Mouse (Mus musculus): ENCODE measurements around the gene Kctd15. TPM values are rescaled to one million over a fixed set of nuclear protein-coding genes. Genes with fewer than 3 reads are reported as not detected.

Kctd15 gene
- polyA plus RNA-seq, 1 experiment from 2014 or later: 11.3 TPM

- H3K27me3 ChIP-seq (ENCODE audit: control insufficient read depth, insufficient read depth, low read length): no peaks in the 10 kb centered on the region
- H3K36me3 ChIP-seq (ENCODE audit: control insufficient read depth, insufficient read depth, low read length): no peaks in the 10 kb centered on the region
- no peaks in the 10 kb centered on the region for H3K4me1 ChIP-seq (ENCODE audit: control insufficient read depth, insufficient read depth, low read length)
- H3K4me3 ChIP-seq (ENCODE audit: low read depth, low read length): no peak overlapping the region
- H3K4me2 ChIP-seq (replicated peaks; ENCODE audit: low read depth, low read length): no peak overlapping the region
- H3K27ac ChIP-seq (ENCODE audit: low read length): no peak overlapping the region
- WGBS: 79% methylated on average over 5 of the region's 6 CpGs
- no peaks in the 10 kb centered on the region for H3K9me3 ChIP-seq (ENCODE audit: control insufficient read depth, low read depth, low read length)
- no peak for ATAC-seq (ENCODE audit: insufficient number of reproducible peaks, insufficient read depth, low FRiP score, low read depth)
- H3K9ac ChIP-seq (replicated peaks; ENCODE audit: low read depth, low read length): no peak overlapping the region
Measured at GRCm38 (mm10) chr7:34659386-34660085, 3.0 kb upstream of the Kctd15 start.

- Histone ChIP-seq H3K9me3 (ENCODE audit: control insufficient read depth, low read depth, low read length) (no peaks in the 10 kb centered on the region), H3K36me3 (ENCODE audit: control insufficient read depth, insufficient read depth, low read length) (peaks cover 5% of the 10 kb centered on the region; the same call in 1 of the 2 replicates), H3K4me2 (replicated peaks; ENCODE audit: low read depth, low read length) (peak overlapping the region; percentile 61), H3K4me1 (ENCODE audit: control insufficient read depth, insufficient read depth, low read length) (peaks cover 12% of the 10 kb centered on the region; the same call in 1 of the 2 replicates), H3K27me3 (ENCODE audit: control insufficient read depth, insufficient read depth, low read length) (no peaks in the 10 kb centered on the region), H3K9ac (replicated peaks; ENCODE audit: low read depth, low read length) (peak overlapping the region; percentile 89), H3K27ac (ENCODE audit: low read length) (peak overlapping the region; percentile 99), H3K4me3 (ENCODE audit: low read depth, low read length) (peak overlapping the region; percentile 87)
- under 1% methylated on average over 49 of the region's 74 CpGs for WGBS
- ATAC-seq (ENCODE audit: insufficient number of reproducible peaks, insufficient read depth, low FRiP score, low read depth): peak; percentile 74
Measured at GRCm38 (mm10) chr7:34655086-34655839, 1.3 kb downstream of the Kctd15 start.

GRCm38 (mm10) chr7:34654441-34655085 lies 2.0 kb downstream of the Kctd15 start:
- ATAC-seq (ENCODE audit: insufficient number of reproducible peaks, insufficient read depth, low FRiP score, low read depth): peak; percentile 40
- H3K9ac ChIP-seq (replicated peaks; ENCODE audit: low read depth, low read length): peak overlapping the region; percentile 89
- peaks cover 12% of the 10 kb centered on the region; the same call in 1 of the 2 replicates for H3K36me3 ChIP-seq (ENCODE audit: control insufficient read depth, insufficient read depth, low read length)
- under 1% methylated on average over 60 of the region's 81 CpGs for WGBS
- H3K27me3 ChIP-seq (ENCODE audit: control insufficient read depth, insufficient read depth, low read length): no peaks in the 10 kb centered on the region
- peak overlapping the region; percentile 61 for H3K4me2 ChIP-seq (replicated peaks; ENCODE audit: low read depth, low read length)
- H3K4me3 ChIP-seq (ENCODE audit: low read depth, low read length): peak overlapping the region; percentile 87
- H3K27ac ChIP-seq (ENCODE audit: low read length): peak overlapping the region; percentile 99
- no peaks in the 10 kb centered on the region for H3K9me3 ChIP-seq (ENCODE audit: control insufficient read depth, low read depth, low read length)
- H3K4me1 ChIP-seq (ENCODE audit: control insufficient read depth, insufficient read depth, low read length): peaks cover 12% of the 10 kb centered on the region; the same call in 1 of the 2 replicates

- Histone ChIP-seq H3K27ac (ENCODE audit: low read length) (peak overlapping the region; percentile 99), H3K27me3 (ENCODE audit: control insufficient read depth, insufficient read depth, low read length) (no peaks in the 10 kb centered on the region), H3K4me2 (replicated peaks; ENCODE audit: low read depth, low read length) (peak overlapping the region; percentile 61), H3K9me3 (ENCODE audit: control insufficient read depth, low read depth, low read length) (no peaks in the 10 kb centered on the region), H3K36me3 (ENCODE audit: control insufficient read depth, insufficient read depth, low read length) (peaks cover 16% of the 10 kb centered on the region; the same call in 1 of the 2 replicates), H3K4me3 (ENCODE audit: low read depth, low read length) (peak overlapping the region; percentile 87), H3K4me1 (ENCODE audit: control insufficient read depth, insufficient read depth, low read length) (peaks cover 12% of the 10 kb centered on the region; the same call in 1 of the 2 replicates), H3K9ac (replicated peaks; ENCODE audit: low read depth, low read length) (peak overlapping the region; percentile 89)
- peak; percentile 34 for ATAC-seq (ENCODE audit: insufficient number of reproducible peaks, insufficient read depth, low FRiP score, low read depth)
- under 1% methylated on average over 38 of the region's 64 CpGs for WGBS
Measured at GRCm38 (mm10) chr7:34653731-34654440, 2.6 kb downstream of the Kctd15 start.

DNA sequence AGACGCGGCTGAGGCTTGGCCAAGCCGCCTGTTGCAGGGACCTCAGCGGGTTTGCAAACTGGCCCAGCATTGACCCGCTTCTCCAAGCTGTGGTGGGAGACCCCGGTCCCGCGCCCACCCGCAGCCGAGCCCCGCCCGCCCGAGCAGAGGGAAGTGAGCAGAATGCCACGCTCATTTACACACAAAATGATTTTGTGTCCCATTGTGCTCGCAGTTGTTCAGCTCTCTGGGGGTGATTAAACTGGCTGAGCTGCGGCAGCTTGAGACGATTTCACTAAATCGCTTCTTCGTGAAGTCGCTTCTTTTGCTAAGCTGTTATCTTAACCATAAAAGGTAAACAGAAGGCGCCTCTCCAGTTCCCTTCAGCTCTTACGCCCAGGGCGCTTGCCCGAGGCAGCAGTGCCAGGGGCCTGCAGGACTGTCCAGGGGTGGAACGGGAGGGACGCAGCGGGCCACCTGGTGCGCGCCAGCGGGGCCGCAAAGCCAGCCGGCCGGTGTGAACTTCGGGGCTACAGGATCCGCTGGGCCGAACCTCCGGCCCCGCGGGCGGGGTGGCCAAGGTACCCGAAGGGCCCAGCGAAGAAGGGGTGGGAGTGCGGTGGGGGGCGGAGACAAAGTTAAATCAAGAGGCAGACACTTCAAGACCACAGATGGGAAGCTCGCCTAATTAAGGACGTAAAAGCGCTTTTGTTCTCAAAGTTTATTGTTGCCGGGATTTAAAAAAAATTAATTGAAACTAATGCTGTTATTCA lies 3.6 kb downstream of the Kctd15 start:
- H3K36me3 ChIP-seq (ENCODE audit: control insufficient read depth, insufficient read depth, low read length): peaks cover 25% of the 10 kb centered on the region; the same call in 1 of the 2 replicates
- H3K27me3 ChIP-seq (ENCODE audit: control insufficient read depth, insufficient read depth, low read length): no peaks in the 10 kb centered on the region
- no peaks in the 10 kb centered on the region for H3K9me3 ChIP-seq (ENCODE audit: control insufficient read depth, low read depth, low read length)
- H3K27ac ChIP-seq (ENCODE audit: low read length): peak overlapping the region; percentile 49; the same call in 1 of the 2 replicates
- no peak for ATAC-seq (ENCODE audit: insufficient number of reproducible peaks, insufficient read depth, low FRiP score, low read depth)
- peak overlapping the region; percentile 89 for H3K9ac ChIP-seq (replicated peaks; ENCODE audit: low read depth, low read length)
- H3K4me3 ChIP-seq (ENCODE audit: low read depth, low read length): peak overlapping the region; percentile 87
- H3K4me2 ChIP-seq (replicated peaks; ENCODE audit: low read depth, low read length): peak overlapping the region; percentile 61
- WGBS: under 1% methylated on average over 48 of the region's 48 CpGs
- peaks cover 12% of the 10 kb centered on the region; the same call in 1 of the 2 replicates for H3K4me1 ChIP-seq (ENCODE audit: control insufficient read depth, insufficient read depth, low read length)

- Histone ChIP-seq H3K9me3 (ENCODE audit: control insufficient read depth, low read depth, low read length) (no peaks in the 10 kb centered on the region), H3K27me3 (ENCODE audit: control insufficient read depth, insufficient read depth, low read length) (no peaks in the 10 kb centered on the region), H3K4me3 (ENCODE audit: low read depth, low read length) (no peak overlapping the region), H3K27ac (ENCODE audit: low read length) (no peak overlapping the region), H3K36me3 (ENCODE audit: control insufficient read depth, insufficient read depth, low read length) (peaks cover 34% of the 10 kb centered on the region; the same call in 1 of the 2 replicates), H3K4me1 (ENCODE audit: control insufficient read depth, insufficient read depth, low read length) (peaks cover 12% of the 10 kb centered on the region; the same call in 1 of the 2 replicates), H3K9ac (replicated peaks; ENCODE audit: low read depth, low read length) (no peak overlapping the region), H3K4me2 (replicated peaks; ENCODE audit: low read depth, low read length) (no peak overlapping the region)
- no peak for ATAC-seq (ENCODE audit: insufficient number of reproducible peaks, insufficient read depth, low FRiP score, low read depth)
- WGBS: 58% methylated on average over 2 of the region's 2 CpGs
Measured at GRCm38 (mm10) chr7:34651381-34651780, 5.2 kb downstream of the Kctd15 start.

DNA sequence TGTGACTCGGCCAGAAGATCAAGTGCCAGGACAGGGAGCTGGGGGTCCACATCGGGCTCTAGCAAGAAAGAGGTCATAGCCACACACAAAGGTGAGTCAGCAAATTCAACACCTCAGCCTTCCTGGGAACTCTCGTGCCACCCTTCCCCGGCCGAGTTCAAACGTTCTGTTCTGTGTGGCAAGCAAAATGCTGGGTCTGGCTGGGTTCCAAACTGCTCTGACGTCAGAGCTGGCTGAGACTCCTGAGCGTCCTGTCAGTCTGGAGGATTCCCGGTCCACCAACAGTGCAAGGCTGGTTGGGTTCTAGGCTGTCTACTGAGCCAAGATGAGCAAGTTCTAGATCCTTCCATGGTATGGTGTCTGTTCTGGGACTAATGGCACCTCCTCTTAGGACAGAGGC lies 9.5 kb downstream of the Kctd15 start:
- Histone ChIP-seq H3K4me2 (replicated peaks; ENCODE audit: low read depth, low read length) (no peak overlapping the region), H3K4me3 (ENCODE audit: low read depth, low read length) (no peak overlapping the region), H3K36me3 (ENCODE audit: control insufficient read depth, insufficient read depth, low read length) (peaks cover 57% of the 10 kb centered on the region), H3K4me1 (ENCODE audit: control insufficient read depth, insufficient read depth, low read length) (peaks cover 6% of the 10 kb centered on the region; the same call in 1 of the 2 replicates), H3K9me3 (ENCODE audit: control insufficient read depth, low read depth, low read length) (no peaks in the 10 kb centered on the region), H3K9ac (replicated peaks; ENCODE audit: low read depth, low read length) (no peak overlapping the region), H3K27me3 (ENCODE audit: control insufficient read depth, insufficient read depth, low read length) (no peaks in the 10 kb centered on the region), H3K27ac (ENCODE audit: low read length) (no peak overlapping the region)
- 57% methylated on average over 9 of the region's 9 CpGs for WGBS
- ATAC-seq (ENCODE audit: insufficient number of reproducible peaks, insufficient read depth, low FRiP score, low read depth): no peak

All from stomach, embryonic 14.5 days (tissue).